Mouse (Mus musculus) gastrocnemius, adult 8-10 months (tissue): ENCODE results near the gene Ddx19a. TPM values are rescaled to one million over a fixed set of nuclear protein-coding genes. Genes with fewer than 3 reads are reported as not detected.
"Not testable (repeated sequence)": the region's sequence is repeated elsewhere in the genome, so short reads cannot be mapped to it uniquely, and the experiment has no call there.

Experiments
- DNase-seq, 2 experiments: peaks; one replicate each; pipeline ENCODE4 v3.0.0; 2022; ENCODE audit warnings: low spot score in 2 of 2
- microRNA-seq: library from miRNA; unstranded; fragments of <30 nt; microRNA quantifications from one replicate; pipeline ENCODE4 v1.2.0, GENCODE M21; 2022
- total RNA-seq, 4 experiments: library from RNA; stranded (reverse); gene quantifications; 2 replicates each; pipeline ENCODE4 v1.2.4; 2022

Ddx19a gene
- total RNA-seq, 4 experiments from 2014 or later, result 28.7 to 31.0 (median 29.5) TPM

DNA sequence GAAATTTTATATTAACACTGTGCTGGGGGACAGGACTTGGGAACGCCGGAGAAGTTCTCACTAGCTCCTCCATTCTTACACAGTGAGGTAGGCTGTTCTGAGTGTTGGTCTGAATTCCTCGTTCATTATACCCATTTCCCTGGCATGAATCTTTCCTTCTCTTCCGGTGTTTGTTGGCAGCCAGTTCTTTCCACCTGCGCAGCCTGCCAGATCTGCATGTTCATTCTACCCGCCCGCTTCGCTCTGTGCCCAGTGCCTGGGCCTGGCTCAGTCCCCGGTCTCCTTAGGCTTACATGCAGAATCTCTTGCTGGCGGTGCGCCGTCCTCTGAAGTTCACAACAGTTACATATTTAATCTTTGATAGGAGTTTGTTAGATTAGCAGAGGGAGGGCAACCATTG, 61.4 kb downstream of the Ddx19a start:
- peak in 1 of 2 experiments; percentile 59 for DNase-seq

GRCm38 (mm10) chr8:110933272-110933671, 64.3 kb downstream of the Ddx19a start:
- DNase-seq, result no peak

- no peak for DNase-seq
Observed at GRCm38 (mm10) chr8:110932444-110932843, 65.2 kb downstream of the Ddx19a start.

GRCm38 (mm10) chr8:110931176-110931939, 66.2 kb downstream of the Ddx19a start:
- DNase-seq, result peak; percentile 43 to 60

GRCm38 (mm10) chr8:110929672-110930071, 67.9 kb downstream of the Ddx19a start:
- DNase-seq, result not testable (repeated sequence)

- no peak for DNase-seq
Observed at GRCm38 (mm10) chr8:110929066-110929465, 68.5 kb downstream of the Ddx19a start.

DNA sequence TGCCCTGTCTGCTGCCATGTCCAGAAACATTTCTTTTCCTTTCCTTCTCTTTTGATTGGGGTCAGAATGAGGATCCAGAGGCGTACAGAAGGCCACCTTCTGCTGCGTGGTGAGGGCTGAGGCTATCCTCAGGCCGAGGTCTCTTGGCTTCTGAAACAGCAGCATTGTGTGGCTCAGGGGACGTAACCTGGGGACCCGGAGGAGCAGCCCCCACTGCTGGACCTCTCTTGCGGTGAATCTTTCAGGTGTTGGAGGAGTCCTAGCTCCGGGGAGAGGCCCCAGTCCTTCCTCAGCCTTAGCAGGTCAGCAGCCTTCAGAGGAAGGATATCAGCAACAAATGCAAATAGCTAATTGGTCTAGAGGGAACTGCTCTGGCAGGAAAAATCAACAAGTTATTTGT, 69.2 kb downstream of the Ddx19a start:
- DNase-seq, result no peak

- no peak for DNase-seq
Observed at GRCm38 (mm10) chr8:110926690-110927089, 70.9 kb downstream of the Ddx19a start.

GRCm38 (mm10) chr8:110925691-110926140, 71.9 kb downstream of the Ddx19a start:
- DNase-seq, result no peak

Small RNA genes lying within 50 kb of the gene (microRNA-seq; reads per million reads assigned to microRNA genes)
- gene Gm24103 (not detected), gene Mir3473d (not detected)

Other genes with a start within 250 kb of the Ddx19a start
- 1 to 10 TPM; 1.6 to 5.5 (median 4.3) TPM for gene Il34, start 191.9 kb downstream of the Ddx19a start, total RNA-seq
- 10 to 100 TPM; 61.0 to 68.2 (median 64.3) TPM for gene Cog4, start 151.2 kb downstream of the Ddx19a start, total RNA-seq
- gene Sf3b3, start 151.0 kb downstream of the Ddx19a start, total RNA-seq, result 10 to 100 TPM; 14.1 to 19.3 (median 14.3) TPM
- 1 to 10 TPM; 3.6 to 4.5 (median 4.0) TPM for gene Fuk, start 95.3 kb downstream of the Ddx19a start, total RNA-seq
- 10 to 100 TPM; 45.0 to 59.2 (median 50.7) TPM for gene St3gal2, start 77.9 kb downstream of the Ddx19a start, total RNA-seq
- gene Ddx19b, start 34.0 kb upstream of the Ddx19a start, total RNA-seq, result 10 to 100 TPM; 12.2 to 15.2 (median 13.7) TPM
- gene Aars, start 35.3 kb upstream of the Ddx19a start, total RNA-seq, result 10 to 100 TPM; 41.3 to 51.9 (median 48.3) TPM
- gene Exosc6, start 58.5 kb upstream of the Ddx19a start, total RNA-seq, result not detected
- under 1 TPM; 0.13 to 0.54 (median 0.29) TPM for gene Clec18a, start 94.6 kb upstream of the Ddx19a start, total RNA-seq
- 100 to 1,000 TPM; 110 to 135 (median 133) TPM for gene Pdpr, start 96.8 kb upstream of the Ddx19a start, total RNA-seq